Mouse (Mus musculus): ENCODE data around the gene Sox1.

Gene Sox1

GRCm38 (mm10) chr8:12427886-12428799, 33.0 kb downstream of the Sox1 start:
- no peak for DNase-seq

- no peak for DNase-seq
These were observed 33.8 kb downstream of the Sox1 start for GRCm38 (mm10) chr8:12428931-12429330.

GRCm38 (mm10) chr8:12429601-12430172, 34.6 kb downstream of the Sox1 start:
- no peak for DNase-seq

GRCm38 (mm10) chr8:12430173-12430899, 35.2 kb downstream of the Sox1 start:
- DNase-seq = peak; percentile 29

GRCm38 (mm10) chr8:12430900-12431737, 36.0 kb downstream of the Sox1 start:
- no peak for DNase-seq

GRCm38 (mm10) chr8:12431738-12432055, 36.6 kb downstream of the Sox1 start:
- no peak for DNase-seq

GRCm38 (mm10) chr8:12432546-12432945, 37.5 kb downstream of the Sox1 start:
- peak; percentile 5 for DNase-seq

- no peak for DNase-seq
These were observed 39.7 kb downstream of the Sox1 start for GRCm38 (mm10) chr8:12434771-12435170.

- DNase-seq = no peak
These were observed 42.9 kb downstream of the Sox1 start for GRCm38 (mm10) chr8:12438021-12438420.

GRCm38 (mm10) chr8:12439044-12439443, 43.9 kb downstream of the Sox1 start:
- no peak for DNase-seq

- DNase-seq = no peak
These were observed 44.8 kb downstream of the Sox1 start for GRCm38 (mm10) chr8:12439846-12440245.

- DNase-seq = no peak
These were observed 45.9 kb downstream of the Sox1 start for GRCm38 (mm10) chr8:12440997-12441396.

GRCm38 (mm10) chr8:12445258-12445657, 50.2 kb downstream of the Sox1 start:
- no peak for DNase-seq

GRCm38 (mm10) chr8:12445926-12446680, 51.0 kb downstream of the Sox1 start:
- DNase-seq = no peak
